Mouse (Mus musculus) heart, embryonic 13.5 days (tissue): ENCODE data around the gene Ngdn. TPM values are rescaled to one million over a fixed set of nuclear protein-coding genes. Genes with fewer than 3 reads are reported as not detected.
"Not testable (repeated sequence)": the region's sequence is repeated elsewhere in the genome, so short reads cannot be mapped to it uniquely, and the experiment has no call there.

Experiments
- ATAC-seq: fragments of 200-750 bp; cut with Nextera tagmentation; 2 replicates; pipeline ENCODE4 v1.8.0; 2017; ENCODE audit warnings: moderate TSS enrichment; ENCODE audit not compliant: insufficient number of reproducible peaks, low FRiP score, low TSS enrichment; ENCODE audit errors: extremely low read depth
- H3K27ac ChIP-seq: fragments of 300-500 bp; sonication (generic); replicated peaks from 2 replicates; pipeline ENCODE4 v1.5.1; 2015; ENCODE audit warnings: moderate library complexity, mild to moderate bottlenecking, inconsistent platforms
- H3K27me3 ChIP-seq: fragments of 300-500 bp; sonication (generic); replicated peaks from 2 replicates; pipeline ENCODE4 v1.6.1; 2015; ENCODE audit warnings: mild to moderate bottlenecking, inconsistent platforms
- H3K36me3 ChIP-seq: fragments of 300-500 bp; sonication (generic); 2 replicates; pipeline ENCODE4 v1.6.1; 2015; ENCODE audit warnings: mild to moderate bottlenecking, inconsistent platforms
- H3K4me1 ChIP-seq: fragments of 300-500 bp; sonication (generic); 2 replicates; pipeline ENCODE4 v1.6.1; 2015; ENCODE audit warnings: inconsistent platforms
- H3K4me2 ChIP-seq: fragments of 300-500 bp; sonication (generic); 2 replicates; pipeline ENCODE4 v1.6.1; 2015; ENCODE audit warnings: inconsistent platforms, mild to moderate bottlenecking, moderate library complexity
- H3K4me3 ChIP-seq: fragments of 300-500 bp; sonication (generic); 2 replicates; pipeline ENCODE4 v1.5.1; 2015; ENCODE audit warnings: moderate library complexity, mild to moderate bottlenecking, inconsistent platforms
- H3K9ac ChIP-seq: fragments of 300-500 bp; sonication (generic); 2 replicates; pipeline ENCODE4 v1.6.1; 2015; ENCODE audit warnings: inconsistent platforms, mild to moderate bottlenecking, moderate library complexity
- H3K9me3 ChIP-seq: fragments of 300-500 bp; sonication (generic); 2 replicates; pipeline ENCODE4 v1.6.1; 2016; ENCODE audit warnings: inconsistent platforms
- WGBS: fragments of 180-500 bp; shearing (Covaris S2); methylation state at CpG from one replicate; pipeline ENCODE4 v1.1.7; 2015; ENCODE audit warnings: mixed read lengths; 5-methylcytosine and 5-hydroxymethylcytosine counted together
- polyA plus RNA-seq: library from polyadenylated mRNA; unstranded; fragments of >200 nt; fragmentation: Nextera tagmentation; extraction: Ambion mirVana; gene quantifications from 2 replicates; pipeline ENCODE4 v1.2.1, GENCODE M21; 2015

The Ngdn gene
- polyA plus RNA-seq, 1 experiment from 2014 or later, result 56.8 TPM

- ATAC-seq, H3K4me1 ChIP-seq, H3K9me3 ChIP-seq: not testable (repeated sequence)
- Histone ChIP-seq H3K27ac (peak overlapping the region; percentile 98), H3K36me3 (peaks cover 85% of the 10 kb centered on the region), H3K4me2 (peak overlapping the region; percentile 66), H3K9ac (peak overlapping the region; percentile 96), H3K4me3 (peak overlapping the region; percentile 64), H3K27me3 (peaks cover 12% of the 10 kb centered on the region; the same call in 1 of the 2 replicates)
- WGBS, result 54% methylated on average over 9 of the region's 9 CpGs
These were observed 26.8 kb upstream of the Ngdn start for GRCm38 (mm10) chr14:54988350-54988874.

GRCm38 (mm10) chr14:54988882-54989281, 26.4 kb upstream of the Ngdn start:
- H3K4me1 ChIP-seq, result peaks cover 7% of the 10 kb centered on the region
- ATAC-seq, result no peak
- peak overlapping the region; percentile 98 for H3K27ac ChIP-seq
- H3K9me3 ChIP-seq, result no peaks in the 10 kb centered on the region
- H3K4me2 ChIP-seq, result peak overlapping the region; percentile 66
- H3K36me3 ChIP-seq, result peaks cover 80% of the 10 kb centered on the region
- peak overlapping the region; percentile 64 for H3K4me3 ChIP-seq
- H3K27me3 ChIP-seq, result peaks cover 12% of the 10 kb centered on the region; the same call in 1 of the 2 replicates
- peak overlapping the region; percentile 96 for H3K9ac ChIP-seq
- WGBS, result 60% methylated on average over 13 of the region's 13 CpGs

- Histone ChIP-seq H3K4me2 (peak overlapping the region; percentile 66), H3K36me3 (peaks cover 69% of the 10 kb centered on the region), H3K4me1 (peaks cover 15% of the 10 kb centered on the region), H3K9ac (peak overlapping the region; percentile 96), H3K27me3 (peaks cover 21% of the 10 kb centered on the region), H3K4me3 (peak overlapping the region; percentile 64), H3K9me3 (no peaks in the 10 kb centered on the region), H3K27ac (peak overlapping the region; percentile 98)
- WGBS, result 48% methylated on average over 8 of the region's 8 CpGs
- ATAC-seq, result no peak
These were observed 25.3 kb upstream of the Ngdn start for GRCm38 (mm10) chr14:54989886-54990441.

- Histone ChIP-seq H3K4me1 (peaks cover 32% of the 10 kb centered on the region), H3K27ac (peak overlapping the region; percentile 98), H3K9ac (peak overlapping the region; percentile 96), H3K36me3 (peaks cover 49% of the 10 kb centered on the region), H3K4me3 (peak overlapping the region; percentile 64), H3K27me3 (peaks cover 39% of the 10 kb centered on the region), H3K9me3 (no peaks in the 10 kb centered on the region), H3K4me2 (peak overlapping the region; percentile 66)
- WGBS, result 58% methylated on average over 10 of the region's 10 CpGs
- no peak for ATAC-seq
These were observed 23.1 kb upstream of the Ngdn start for GRCm38 (mm10) chr14:54992196-54992595.

- WGBS, result 32% methylated on average over 10 of the region's 10 CpGs
- peak overlapping the region; percentile 96 for H3K9ac ChIP-seq
These were observed 21.6 kb upstream of the Ngdn start for GRCm38 (mm10) chr14:54993636-54994035.

GRCm38 (mm10) chr14:54994136-54994868, 21.0 kb upstream of the Ngdn start, which contains the start of gene Myh7:
Gene Myh7 (minus strand): TSS chr14:54994626.
- H3K27me3 ChIP-seq, result peaks cover 51% of the 10 kb centered on the region
- H3K4me3 ChIP-seq, result peak within 1 kb of the TSS; percentile 64
- peaks cover 52% of the 10 kb centered on the region for H3K4me1 ChIP-seq
- peak; percentile 27; the same call in 1 of the 2 replicates for ATAC-seq
- H3K4me2 ChIP-seq, result peak within 1 kb of the TSS; percentile 66
- peak within 1 kb of the TSS; percentile 96 for H3K9ac ChIP-seq
- H3K9me3 ChIP-seq, result no peaks in the 10 kb centered on the region
- H3K36me3 ChIP-seq, result peaks cover 32% of the 10 kb centered on the region
- WGBS, result 27% methylated on average over 11 of the region's 11 CpGs
- H3K27ac ChIP-seq, result peak within 1 kb of the TSS; percentile 98

More at GRCm38 (mm10) chr14:54993636-54994035, 21.6 kb upstream of the Ngdn start:
- Histone ChIP-seq H3K4me1 (peaks cover 46% of the 10 kb centered on the region), H3K36me3 (peaks cover 37% of the 10 kb centered on the region), H3K9me3 (no peaks in the 10 kb centered on the region), H3K4me3 (peak overlapping the region; percentile 64), H3K27ac (peak overlapping the region; percentile 98), H3K27me3 (peaks cover 51% of the 10 kb centered on the region), H3K4me2 (peak overlapping the region; percentile 66)
- ATAC-seq, result no peak

GRCm38 (mm10) chr14:54994869-54995186, 20.4 kb upstream of the Ngdn start:
- Histone ChIP-seq H3K4me2 (peak overlapping the region; percentile 66), H3K36me3 (peaks cover 28% of the 10 kb centered on the region), H3K9ac (peak overlapping the region; percentile 96), H3K4me1 (peaks cover 52% of the 10 kb centered on the region), H3K27me3 (peaks cover 51% of the 10 kb centered on the region), H3K27ac (peak overlapping the region; percentile 98), H3K4me3 (peak overlapping the region; percentile 64), H3K9me3 (no peaks in the 10 kb centered on the region)
- ATAC-seq, result 0 out of 2 replicates have a peak, but pooled peaks have one; percentile 0

- Histone ChIP-seq H3K27me3 (peaks cover 51% of the 10 kb centered on the region), H3K4me2 (peak overlapping the region; percentile 66), H3K4me3 (peak overlapping the region; percentile 64), H3K36me3 (peaks cover 21% of the 10 kb centered on the region), H3K4me1 (peaks cover 59% of the 10 kb centered on the region), H3K27ac (peak overlapping the region; percentile 98), H3K9ac (peak overlapping the region; percentile 96), H3K9me3 (no peaks in the 10 kb centered on the region)
- ATAC-seq, result no peak
- WGBS, result 33% methylated on average over 14 of the region's 14 CpGs
These were observed 19.7 kb upstream of the Ngdn start for GRCm38 (mm10) chr14:54995457-54996138.

- H3K9me3 ChIP-seq, result peaks cover 3% of the 10 kb centered on the region; the same call in 1 of the 2 replicates
- H3K9ac ChIP-seq, result peak overlapping the region; percentile 96
- WGBS, result 24% methylated on average over 9 of the region's 9 CpGs
- H3K27me3 ChIP-seq, result peaks cover 49% of the 10 kb centered on the region
- H3K4me3 ChIP-seq, result peak overlapping the region; percentile 64
- peaks cover 16% of the 10 kb centered on the region for H3K36me3 ChIP-seq
- peak; percentile 53 for ATAC-seq
- H3K4me2 ChIP-seq, result peak overlapping the region; percentile 67
- H3K4me1 ChIP-seq, result peaks cover 66% of the 10 kb centered on the region
- H3K27ac ChIP-seq, result peak overlapping the region; percentile 98
These were observed 18.5 kb upstream of the Ngdn start for GRCm38 (mm10) chr14:54996793-54997192.

- H3K4me1 ChIP-seq, result peaks cover 71% of the 10 kb centered on the region
- no peak for ATAC-seq
- H3K4me2 ChIP-seq, result peak overlapping the region; percentile 67
- H3K9me3 ChIP-seq, result peaks cover 3% of the 10 kb centered on the region; the same call in 1 of the 2 replicates
- peaks cover 49% of the 10 kb centered on the region for H3K27me3 ChIP-seq
- H3K27ac ChIP-seq, result peak overlapping the region; percentile 98
- 30% methylated on average over 4 of the region's 4 CpGs for WGBS
- H3K36me3 ChIP-seq, result peaks cover 12% of the 10 kb centered on the region
- peak overlapping the region; percentile 77 for H3K9ac ChIP-seq
- H3K4me3 ChIP-seq, result peak overlapping the region; percentile 33
These were observed 18.0 kb upstream of the Ngdn start for GRCm38 (mm10) chr14:54997297-54997696.

GRCm38 (mm10) chr14:54998680-54999079, 16.6 kb upstream of the Ngdn start:
- Histone ChIP-seq H3K36me3 (peaks cover 5% of the 10 kb centered on the region), H3K27ac (peak overlapping the region; percentile 98), H3K4me2 (no peak overlapping the region), H3K27me3 (peaks cover 44% of the 10 kb centered on the region), H3K9ac (peak overlapping the region; percentile 2; the same call in 1 of the 2 replicates), H3K9me3 (peaks cover 3% of the 10 kb centered on the region; the same call in 1 of the 2 replicates), H3K4me3 (no peak overlapping the region), H3K4me1 (peaks cover 84% of the 10 kb centered on the region)
- no peak for ATAC-seq
